ENCODE assay signal across 8 mouse cellular contexts in the genomic region with DNA sequence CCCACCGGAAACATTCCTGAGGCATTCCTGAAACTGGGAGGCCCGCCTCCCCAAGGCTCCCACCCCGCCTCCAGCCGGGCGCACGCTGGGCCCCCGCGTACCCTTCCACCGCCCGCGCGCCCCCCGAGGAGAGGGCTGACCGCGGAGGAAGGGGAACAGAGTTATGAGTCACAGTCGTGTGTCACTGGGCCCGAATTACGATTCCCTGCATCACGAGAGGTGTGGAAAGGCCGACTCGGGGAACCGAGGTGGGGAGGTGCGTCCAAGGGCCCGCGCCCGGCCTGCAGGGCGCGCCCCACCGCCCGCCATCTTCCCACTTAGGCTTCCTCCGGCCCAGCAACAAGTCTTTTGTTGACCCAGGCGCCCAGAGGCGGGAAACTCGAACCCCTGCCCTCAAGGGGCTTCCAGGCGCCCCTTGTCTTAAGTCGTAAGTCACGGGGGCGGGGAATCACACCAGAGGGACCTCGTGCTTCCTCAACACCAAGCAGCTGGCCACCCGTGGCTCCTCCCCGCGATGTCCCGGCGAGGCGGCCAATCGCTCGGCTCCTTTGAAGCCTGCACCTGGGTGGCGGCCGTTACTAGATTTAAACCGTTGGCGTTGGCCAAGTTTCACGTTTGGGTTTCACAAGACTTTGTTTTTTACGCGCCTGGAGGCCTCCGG. TPM values are rescaled to one million over a fixed set of nuclear protein-coding genes. Genes with fewer than 3 reads are reported as not detected.
DNase-seq lines count a peak whose midpoint lies in the region; ATAC-seq and TF ChIP-seq lines count a peak whose summit lies in the region.

No protein-coding gene starts in this region.

- H3K4me2 ChIP-seq in forebrain, embryonic 16.5 days (ENCODE audit: low read length): peak overlapping the region; percentile 81
- H3K4me2 ChIP-seq in hindbrain, postnatal 0 days (ENCODE audit: low read depth, low read length): peak overlapping the region; percentile 88
- H3K4me2 ChIP-seq in liver, embryonic 13.5 days: peak overlapping the region; percentile 97
- H3K4me2 ChIP-seq in myocyte (ENCODE audit: low read depth): peak overlapping the region; percentile 80

- TF ChIP-seq CTCF in brain, embryonic 14.5 days (IDR thresholded peaks at IDR 0.05; ENCODE audit: borderline replicate concordance, extremely low read depth, insufficient read depth, insufficient read length): no peak
- TF ChIP-seq CTCF in hindbrain, postnatal 0 days (IDR thresholded peaks at IDR 0.05; ENCODE audit: low read depth): no peak

- WGBS in forebrain, embryonic 16.5 days: under 1% methylated on average over 53 of the region's 55 CpGs
- under 1% methylated on average over 48 of the region's 55 CpGs for WGBS in hindbrain, postnatal 0 days
- WGBS in liver, embryonic 13.5 days (ENCODE audit: insufficient replicate concordance): under 1% methylated on average over 47 of the region's 55 CpGs

- in situ Hi-C loops in ES-E14 (cut with MboI; ENCODE audit: low sequenced_read_pairs in 2 of 2, unreplicated experiment in 2 of 2): no loop called here

- H3K36me3 ChIP-seq in ES-E14 (ENCODE audit: control insufficient read depth, insufficient read depth, low read length, poor library complexity, severe bottlenecking): peaks cover 11% of the 10 kb centered on the region
- no peaks in the 10 kb centered on the region for H3K36me3 ChIP-seq in forebrain, embryonic 16.5 days (ENCODE audit: control insufficient read depth, insufficient read depth)
- H3K36me3 ChIP-seq in hindbrain, postnatal 0 days (ENCODE audit: insufficient read depth, low read length): no peaks in the 10 kb centered on the region
- H3K36me3 ChIP-seq in liver, embryonic 13.5 days: peaks cover 15% of the 10 kb centered on the region
- H3K36me3 ChIP-seq in myocyte (ENCODE audit: control insufficient read depth, insufficient read depth): no peaks in the 10 kb centered on the region

- H3K9me3 ChIP-seq in ES-E14 (ENCODE audit: control insufficient read depth, insufficient read depth, low read depth, low read length): no peaks in the 10 kb centered on the region
- H3K9me3 ChIP-seq in forebrain, embryonic 16.5 days (ENCODE audit: control insufficient read depth, low read length): no peaks in the 10 kb centered on the region
- H3K9me3 ChIP-seq in hindbrain, postnatal 0 days (ENCODE audit: low read length): no peaks in the 10 kb centered on the region
- no peaks in the 10 kb centered on the region for H3K9me3 ChIP-seq in liver, embryonic 13.5 days (replicated peaks)

- peak overlapping the region; percentile 97 for H3K9ac ChIP-seq in ES-E14 (ENCODE audit: insufficient read depth, low read depth, low read length, poor library complexity, severe bottlenecking)
- H3K9ac ChIP-seq in forebrain, embryonic 16.5 days (replicated peaks; ENCODE audit: low read depth, low read length): peak overlapping the region; percentile 93
- H3K9ac ChIP-seq in hindbrain, postnatal 0 days (replicated peaks; ENCODE audit: low read length): peak overlapping the region; percentile 19; the same call in 1 of the 2 replicates
- peak overlapping the region; percentile 91 for H3K9ac ChIP-seq in liver, embryonic 13.5 days

- H3K27me3 ChIP-seq in forebrain, embryonic 16.5 days (replicated peaks; ENCODE audit: control insufficient read depth, insufficient read depth, low read length): no peaks in the 10 kb centered on the region
- no peaks in the 10 kb centered on the region for H3K27me3 ChIP-seq in hindbrain, postnatal 0 days (ENCODE audit: insufficient read depth, low read length)
- H3K27me3 ChIP-seq in liver, embryonic 13.5 days: no peaks in the 10 kb centered on the region
- H3K27me3 ChIP-seq in myocyte (ENCODE audit: control insufficient read depth, insufficient read depth, insufficient read length): no peaks in the 10 kb centered on the region

- H3K4me3 ChIP-seq in ES-E14 (ENCODE audit: insufficient read depth in 1 of 2, low read depth in 1 of 2, low read length in 2 of 2, poor library complexity in 1 of 2, severe bottlenecking in 1 of 2): peak overlapping the region; percentile 76 to 83
- peak overlapping the region; percentile 81 for H3K4me3 ChIP-seq in forebrain, embryonic 16.5 days (replicated peaks; ENCODE audit: low read length)
- peak overlapping the region; percentile 89 for H3K4me3 ChIP-seq in hindbrain, postnatal 0 days (ENCODE audit: low read length)
- H3K4me3 ChIP-seq in liver, embryonic 13.5 days (replicated peaks): peak overlapping the region; percentile 80
- peak overlapping the region; percentile 38 for H3K4me3 ChIP-seq in myocyte

- H3K4me1 ChIP-seq in ES-E14 (ENCODE audit: control insufficient read depth in 2 of 2, insufficient read depth in 2 of 2, low read length in 2 of 2, poor library complexity in 1 of 2): peaks cover 4 to 26% of the 10 kb centered on the region in 2 experiments
- H3K4me1 ChIP-seq in forebrain, embryonic 16.5 days (replicated peaks; ENCODE audit: control insufficient read depth, insufficient read depth, low read length): peaks cover 32% of the 10 kb centered on the region
- H3K4me1 ChIP-seq in hindbrain, postnatal 0 days (ENCODE audit: insufficient read depth, low read length): peaks cover 15% of the 10 kb centered on the region
- H3K4me1 ChIP-seq in liver, embryonic 13.5 days (replicated peaks): peaks cover 84% of the 10 kb centered on the region

- H3ac ChIP-seq in myocyte (ENCODE audit: control insufficient read depth, insufficient read length): peak overlapping the region; percentile 64

- TF ChIP-seq POLR2A in brain, embryonic 14.5 days (IDR thresholded peaks at IDR 0.05; ENCODE audit: borderline replicate concordance, extremely low read depth, insufficient read depth, insufficient read length, poor library complexity, severe bottlenecking): no peak
- TF ChIP-seq POLR2A in myocyte (IDR thresholded peaks at IDR 0.05; ENCODE audit: insufficient read length, low read depth): peak; percentile 9

- ATAC-seq in forebrain, embryonic 16.5 days: no peak; the same call in 1 of the 2 replicates
- no peak for ATAC-seq in hindbrain, postnatal 0 days
- peak; percentile 59 for ATAC-seq in liver, embryonic 13.5 days (ENCODE audit: low read depth)

- peak; percentile 84 for DNase-seq in ES-E14 (ENCODE audit: low read depth, low spot score)
- DNase-seq in brain, embryonic 14.5 days (ENCODE audit: low read depth): peak; percentile 78
- peak; percentile 61 for DNase-seq in hindbrain, postnatal 0 days (ENCODE audit: low spot score)
- peak; percentile 80 for DNase-seq in liver, embryonic 13.5 days
- DNase-seq in thymus, postnatal 0 days (ENCODE audit: low spot score): peak; percentile 87
- DNase-seq in frontal cortex, adult 2 months (ENCODE audit: extremely low spot score in 1 of 2, low spot score in 1 of 2): no peak

- H3K27ac ChIP-seq in ES-E14 (ENCODE audit: insufficient read depth, low read depth, low read length, poor library complexity, severe bottlenecking): peak overlapping the region; percentile 99
- H3K27ac ChIP-seq in forebrain, embryonic 16.5 days (ENCODE audit: low read length): peak overlapping the region; percentile 91; the same call in 1 of the 2 replicates
- H3K27ac ChIP-seq in hindbrain, postnatal 0 days: peak overlapping the region; percentile 92; the same call in 1 of the 2 replicates
- peak overlapping the region; percentile 95 for H3K27ac ChIP-seq in liver, embryonic 13.5 days

- peaks cover 27% of the 10 kb centered on the region for H3K79me2 ChIP-seq in myocyte (ENCODE audit: control insufficient read depth, insufficient read depth)

TF ChIP-seq in ES-E14, 5 proteins besides CTCF, POLR2A, EP300 and RAD21 (continues in another document):
- no peak for TF ChIP-seq MAFK (IDR thresholded peaks at IDR 0.05; ENCODE audit: insufficient read depth, low read depth, low read length)
- no peak for TF ChIP-seq ZC3H11A (IDR thresholded peaks at IDR 0.05; ENCODE audit: borderline replicate concordance, low read depth, low read length)

TF ChIP-seq in myocyte, 11 proteins besides CTCF, POLR2A, EP300 and RAD21 (continues in another document):
- TF ChIP-seq MYOD1 (IDR thresholded peaks at IDR 0.05; ENCODE audit: control insufficient read depth in 1 of 3, insufficient read length in 2 of 3, low read depth in 2 of 3) (peak in 1 of 3 experiments; percentile 35), MYOG (IDR thresholded peaks at IDR 0.05; ENCODE audit: control insufficient read depth in 1 of 3, insufficient read depth in 1 of 3, insufficient read length in 2 of 3, low read depth in 2 of 3) (peak in 2 of 3 experiments; percentile 8 to 58)

RNA-seq across cellular contexts. Expression of a gene that starts 0.7 kb away (rescaled TPM):
- total RNA-seq in ES-E14 (2012; rRNA removed): 142 and 175 TPM in 2 replicates
- polyA plus RNA-seq in brain, embryonic 14.5 days (2012; rRNA removed): 120 and 130 TPM in 2 replicates
- polyA plus RNA-seq in forebrain, embryonic 16.5 days (2015; fragmentation: Nextera tagmentation; extraction: Ambion mirVana): 107 and 113 TPM in 2 replicates
- 142 and 170 TPM in 2 replicates for total RNA-seq in hindbrain, postnatal 0 days (2014; rRNA removed)
- 130 and 145 TPM in 2 replicates for polyA plus RNA-seq in hindbrain, postnatal 0 days (2015; fragmentation: Nextera tagmentation; extraction: Ambion mirVana)
- 226 and 262 TPM in 2 replicates for polyA plus RNA-seq in liver, embryonic 13.5 days (2015; fragmentation: Nextera tagmentation; extraction: Ambion mirVana)
- 60.9 TPM for polyA plus RNA-seq in myocyte (2012; fragmentation: generic; extraction: Trizol)
- polyA plus RNA-seq in thymus, postnatal 0 days (2015; fragmentation: Nextera tagmentation; extraction: Ambion mirVana): 356 and 471 TPM in 2 replicates
- polyA plus RNA-seq in frontal cortex, adult 2 months (2012; rRNA removed): 66.0 and 78.8 TPM in 2 replicates

RNA-seq across cellular contexts. Expression of a gene that starts 9.9 kb away (rescaled TPM):
- 6.8 and 9.2 TPM in 2 replicates for total RNA-seq in ES-E14 (2012; rRNA removed)
- polyA plus RNA-seq in brain, embryonic 14.5 days (2012; rRNA removed): 35.8 and 53.5 TPM in 2 replicates
- 31.9 and 49.8 TPM in 2 replicates for polyA plus RNA-seq in forebrain, embryonic 16.5 days (2015; fragmentation: Nextera tagmentation; extraction: Ambion mirVana)
- 50.2 and 59.6 TPM in 2 replicates for total RNA-seq in hindbrain, postnatal 0 days (2014; rRNA removed)
- polyA plus RNA-seq in hindbrain, postnatal 0 days (2015; fragmentation: Nextera tagmentation; extraction: Ambion mirVana): 92.7 and 95.3 TPM in 2 replicates
- polyA plus RNA-seq in liver, embryonic 13.5 days (2015; fragmentation: Nextera tagmentation; extraction: Ambion mirVana): 13.1 and 13.7 TPM in 2 replicates
- 46.0 TPM for polyA plus RNA-seq in myocyte (2012; fragmentation: generic; extraction: Trizol)
- polyA plus RNA-seq in thymus, postnatal 0 days (2015; fragmentation: Nextera tagmentation; extraction: Ambion mirVana): 109 and 111 TPM in 2 replicates
- 83.9 and 84.2 TPM in 2 replicates for polyA plus RNA-seq in frontal cortex, adult 2 months (2012; rRNA removed)

RNA-seq across cellular contexts. Expression of a gene that starts 34.4 kb away (rescaled TPM):
- total RNA-seq in ES-E14 (2012; rRNA removed): 0.49 and 0.74 TPM in 2 replicates
- polyA plus RNA-seq in brain, embryonic 14.5 days (2012; rRNA removed): 16.3 and 28.0 TPM in 2 replicates
- 3.0 and 4.0 TPM in 2 replicates for polyA plus RNA-seq in forebrain, embryonic 16.5 days (2015; fragmentation: Nextera tagmentation; extraction: Ambion mirVana)
- 34.3 and 38.8 TPM in 2 replicates for total RNA-seq in hindbrain, postnatal 0 days (2014; rRNA removed)
- 8.7 and 10.1 TPM in 2 replicates for polyA plus RNA-seq in hindbrain, postnatal 0 days (2015; fragmentation: Nextera tagmentation; extraction: Ambion mirVana)
- polyA plus RNA-seq in liver, embryonic 13.5 days (2015; fragmentation: Nextera tagmentation; extraction: Ambion mirVana): not detected in 2 replicates
- polyA plus RNA-seq in myocyte (2012; fragmentation: generic; extraction: Trizol): not detected
- 0.69 and 0.78 TPM in 2 replicates for polyA plus RNA-seq in thymus, postnatal 0 days (2015; fragmentation: Nextera tagmentation; extraction: Ambion mirVana)
- polyA plus RNA-seq in frontal cortex, adult 2 months (2012; rRNA removed): 39.8 and 50.2 TPM in 2 replicates

Comparison
In these comparisons a context has a peak if more than half of its experiments do, and no peak if none do; other contexts are left out.
1. DNase-seq: peak in ES-E14 (single experiment), brain, embryonic 14.5 days (single experiment), hindbrain, postnatal 0 days (single experiment), liver, embryonic 13.5 days (single experiment) and thymus, postnatal 0 days (single experiment); none in frontal cortex, adult 2 months (0 of 2).
2. H3K4me3 ChIP-seq: peak in every context shown above with its lines; median percentile 89 in hindbrain, postnatal 0 days; 81 in forebrain, embryonic 16.5 days; 80 in liver, embryonic 13.5 days; 80 in ES-E14; 38 in myocyte.
3. H3K9ac ChIP-seq: peak in every context shown above with its lines; median percentile 97 in ES-E14; 93 in forebrain, embryonic 16.5 days; 91 in liver, embryonic 13.5 days; 19 in hindbrain, postnatal 0 days.
4. Peak in every context shown above with its lines, with median percentiles within 50 percentile points of each other: H3K27ac ChIP-seq and H3K4me2 ChIP-seq.